Mouse (Mus musculus) ES-Bruce4 (cell line): ENCODE measurements around the gene Cacna1d.

Experiments used
- CTCF ChIP-seq: IDR thresholded peaks from one replicate; pipeline ENCODE4 v1.8.1; 2011; ENCODE audit warnings: low read depth, low read length
- EP300 ChIP-seq: IDR thresholded peaks from 2 replicates; pipeline ENCODE4 v1.6.1; 2011; ENCODE audit warnings: low read depth, low read length; ENCODE audit not compliant: insufficient read depth
- POLR2A ChIP-seq: IDR thresholded peaks from one replicate; pipeline ENCODE4 v1.8.1; 2011; ENCODE audit warnings: low read length; ENCODE audit not compliant: insufficient read depth

- TF ChIP-seq CTCF = no peak
- no peak for TF ChIP-seq POLR2A
- TF ChIP-seq EP300 = no peak
Observed at GRCm38 (mm10) chr14:30064864-30065263, 426.4 kb downstream of the Cacna1d start.
